Mouse (Mus musculus) monocyte, adult 5-6 weeks (primary cell): ENCODE results near the gene Gm49340. TPM values are rescaled to one million over a fixed set of nuclear protein-coding genes. Genes with fewer than 3 reads are reported as not detected.

Source experiments
- total RNA-seq: library from RNA; stranded (forward); fragments of 200-1000, 200-491, 200-594 nt; gene quantifications from 3 replicates; pipeline ENCODE4 v1.2.3, GENCODE M21; 2017

The Gm49340 gene
- total RNA-seq, 1 experiment from 2014 or later: not detected

Other genes with a start within 250 kb of the Gm49340 start
- 1.7 to 2.4 TPM (median 1.8 TPM) in 3 replicates for gene Itgae, start 239.2 kb upstream of the Gm49340 start, total RNA-seq
- 6.3 to 16.9 TPM (median 6.5 TPM) in 3 replicates for gene Haspin, start 191.4 kb upstream of the Gm49340 start, total RNA-seq
- gene P2rx5, start 169.3 kb upstream of the Gm49340 start, total RNA-seq: 0.32 TPM in 1 of 3 replicates, not detected in the others
- gene Emc6, start 152.7 kb upstream of the Gm49340 start, total RNA-seq: 28.3 to 33.4 TPM (median 32.5 TPM) in 3 replicates
- gene Tax1bp3, start 152.7 kb upstream of the Gm49340 start, total RNA-seq: 14.2 to 15.7 TPM (median 14.6 TPM) in 3 replicates
- gene Ctns, start 130.7 kb upstream of the Gm49340 start, total RNA-seq: 15.6 to 19.4 TPM (median 18.2 TPM) in 3 replicates
- 0.64 to 3.0 TPM (median 1.2 TPM) in 3 replicates for gene Shpk, start 130.3 kb upstream of the Gm49340 start, total RNA-seq
- gene Trpv1, start 95.4 kb upstream of the Gm49340 start, total RNA-seq: not detected in 3 replicates
- gene Trpv3, start 62.4 kb upstream of the Gm49340 start, total RNA-seq: not detected in 3 replicates
- 0.49 to 12.6 TPM (median 6.0 TPM) in 3 replicates for gene Aspa, start 145 bp upstream of the Gm49340 start, total RNA-seq
- gene Spata22, start within 50 bp of the Gm49340 start, total RNA-seq: not detected in 3 replicates
- not detected in 3 replicates for gene Olfr20, start 21.0 kb downstream of the Gm49340 start, total RNA-seq
- not detected in 3 replicates for gene Olfr376, start 41.5 kb downstream of the Gm49340 start, total RNA-seq
- gene Olfr1, start 69.9 kb downstream of the Gm49340 start, total RNA-seq: not detected in 3 replicates
- not detected in 3 replicates for gene Olfr378, start 98.7 kb downstream of the Gm49340 start, total RNA-seq
- not detected in 3 replicates for gene Olfr380, start 127.8 kb downstream of the Gm49340 start, total RNA-seq
- not detected in 3 replicates for gene Olfr381, start 161.9 kb downstream of the Gm49340 start, total RNA-seq
- not detected in 3 replicates for gene Olfr382, start 187.5 kb downstream of the Gm49340 start, total RNA-seq